Mouse (Mus musculus) CH12.LX (cell line): Measurements from ENCODE around the gene Mettl1. TPM values are rescaled to one million over a fixed set of nuclear protein-coding genes. Genes with fewer than 3 reads are reported as not detected.

Experiments
- DNase-seq: peaks from one replicate; pipeline ENCODE4 v3.0.0-alpha.2; 2013; ENCODE audit errors: extremely low read depth
- H3K27ac ChIP-seq: 2 replicates; pipeline ENCODE4 v1.5.1; 2012; ENCODE audit warnings: low read depth, mild to moderate bottlenecking, control low read depth, moderate library complexity; ENCODE audit not compliant: insufficient read depth
- H3K27me3 ChIP-seq: replicated peaks from 2 replicates; pipeline ENCODE3; 2012; ENCODE audit warnings: inconsistent platforms
- H3K36me3 ChIP-seq, 2 experiments: replicated peaks in 1 of 2; 2 replicates each; pipeline versions ENCODE3 to v1.6.1; 2012; ENCODE audit warnings: inconsistent platforms in 1 of 2, low read length in 1 of 2, mild to moderate bottlenecking in 1 of 2, mixed read lengths in 1 of 2, moderate library complexity in 1 of 2; ENCODE audit not compliant: control insufficient read depth in 1 of 2, insufficient read depth in 1 of 2
- H3K4me1 ChIP-seq, 2 experiments: 2 replicates each; pipeline ENCODE4 v1.6.1; 2012; ENCODE audit warnings: inconsistent platforms in 1 of 2, moderate library complexity in 1 of 2; ENCODE audit not compliant: insufficient read depth in 2 of 2, control insufficient read depth in 1 of 2
- H3K4me2 ChIP-seq: 2 replicates; pipeline ENCODE4 v1.6.1; 2012; ENCODE audit warnings: low read depth, mild to moderate bottlenecking, control low read depth; ENCODE audit not compliant: poor library complexity, insufficient read depth, severe bottlenecking
- H3K4me3 ChIP-seq, 3 experiments: fragments of 150-350 bp in 1 of 3; sonication (generic) in 1 of 3; replicated peaks in 1 of 3; 2 replicates each; pipeline versions ENCODE3 to v1.5.1; 2011 to 2012; ENCODE audit warnings: low read depth in 2 of 3, low read length in 2 of 3, mild to moderate bottlenecking in 2 of 3, moderate library complexity in 2 of 3, control low read depth in 1 of 3, improper control_type of control experiment in 1 of 3, inconsistent platforms in 1 of 3, mixed read lengths in 1 of 3; ENCODE audit not compliant: poor library complexity in 1 of 3
- H3K79me2 ChIP-seq: replicated peaks from 2 replicates; pipeline ENCODE4 v1.6.1; 2012; ENCODE audit warnings: mild to moderate bottlenecking, moderate library complexity; ENCODE audit not compliant: control insufficient read depth, poor library complexity, insufficient read depth, severe bottlenecking; ENCODE audit errors: extremely low read depth
- H3K9ac ChIP-seq: 2 replicates; pipeline ENCODE4 v1.6.1; 2012; ENCODE audit warnings: low read depth, mild to moderate bottlenecking, control low read depth, moderate library complexity; ENCODE audit not compliant: insufficient read depth
- H3K9me3 ChIP-seq: replicated peaks from 2 replicates; pipeline ENCODE3; 2012; ENCODE audit warnings: low read length, inconsistent platforms, mixed read lengths
- CHD2 ChIP-seq: IDR thresholded peaks from 2 replicates; pipeline ENCODE4 v1.6.1; 2011; ENCODE audit warnings: low read length, improper control_type of control experiment
- JUN ChIP-seq: IDR thresholded peaks from 2 replicates; pipeline ENCODE4 v1.6.1; 2011; ENCODE audit warnings: low read depth, mild to moderate bottlenecking, low read length, improper control_type of control experiment, moderate library complexity; ENCODE audit not compliant: insufficient read depth
- MAFK ChIP-seq: IDR thresholded peaks from 2 replicates; pipeline ENCODE4 v1.6.1; 2011; ENCODE audit warnings: low read length, improper control_type of control experiment; ENCODE audit not compliant: insufficient replicate concordance
- MAX ChIP-seq: IDR thresholded peaks from 2 replicates; pipeline ENCODE4 v1.6.1; 2011; ENCODE audit warnings: low read length, improper control_type of control experiment
- MXI1 ChIP-seq: IDR thresholded peaks from 2 replicates; pipeline ENCODE4 v1.6.1; 2011; ENCODE audit warnings: mild to moderate bottlenecking, low read depth, low read length, improper control_type of control experiment
- POLR2AphosphoS2 ChIP-seq: IDR thresholded peaks from 2 replicates; pipeline ENCODE4 v1.6.1; 2011; ENCODE audit warnings: low read depth, low read length, improper control_type of control experiment
- RAD21 ChIP-seq: IDR thresholded peaks from 2 replicates; pipeline ENCODE4 v1.6.1; 2011; ENCODE audit warnings: low read depth, mild to moderate bottlenecking, low read length, improper control_type of control experiment, moderate library complexity
- TCF12 ChIP-seq: IDR thresholded peaks from 2 replicates; pipeline ENCODE4 v1.6.1; 2014; ENCODE audit warnings: low read depth, mild to moderate bottlenecking, inconsistent platforms, low read length, improper control_type of control experiment
- ZNF384 ChIP-seq: IDR thresholded peaks from 2 replicates; pipeline ENCODE4 v1.6.1; 2012; ENCODE audit warnings: low read depth, low read length, improper control_type of control experiment, inconsistent platforms
- dilution Hi-C: fragments of 300-500 bp; cut with MboI; formaldehyde crosslinking; loops from 2 replicates; pipeline ENCODE4 v1.14.3; 2020; ENCODE audit warnings: low sequenced_read_pairs; ENCODE audit not compliant: extremely low pct_unique_long_range_greater_than_20kb, extremely low pct_ligation_motif_present
- in situ Hi-C: fragments of 300-500 bp; cut with MboI; formaldehyde crosslinking; loops from 3 replicates; pipeline ENCODE4 v1.14.3; 2019; ENCODE audit warnings: low sequenced_read_pairs, low pct_ligation_motif_present, low pct_unique_long_range_greater_than_20kb, mixed read lengths
- polyA plus RNA-seq: library from polyadenylated mRNA; unstranded; fragments of >175 nt; gene quantifications from 2 replicates; pipeline ENCODE4 v1.2.1, GENCODE M21; 2012; ENCODE audit warnings: low read depth; ENCODE audit not compliant: insufficient read length
- total RNA-seq, 2 experiments: library from RNA; depleted of rRNA; stranded (reverse); fragments of 300-350 nt in 1 of 2; fragments of >200 nt in 1 of 2; gene quantifications; 2 replicates each; pipeline ENCODE4 v1.2.3; 2012 to 2014

The Mettl1 gene
- total and polyA plus RNA-seq, 3 experiments, result 21.6 to 49.4 (median 28.4) TPM

- TF ChIP-seq ZNF384 (peak; percentile 83), MAX (peak; percentile 69), RAD21 (no peak), CHD2 (no peak)
Measured at GRCm38 (mm10) chr10:127042468-127043115, 1.4 kb downstream of the Mettl1 start (continued).

GRCm38 (mm10) chr10:127043187-127043586 is 2.0 kb downstream of the Mettl1 start:
- Histone ChIP-seq H3K27me3 (no peaks in the 10 kb centered on the region), H3K79me2 (peaks cover 5% of the 10 kb centered on the region; the same call in 1 of the 2 replicates), H3K4me3 (peak overlapping the region in 1 of 3 experiments; percentile 74), H3K9me3 (no peaks in the 10 kb centered on the region), H3K9ac (peak overlapping the region; percentile 45; the same call in 1 of the 2 replicates), H3K27ac (peak overlapping the region; percentile 11; the same call in 1 of the 2 replicates), H3K4me1 (peaks cover 14 to 39% of the 10 kb centered on the region in 2 experiments), H3K4me2 (peak overlapping the region; percentile 94; the same call in 1 of the 2 replicates), H3K36me3 (peaks cover 16 to 54% of the 10 kb centered on the region in 2 experiments)
- in situ Hi-C loops, result no loop called here
- TF ChIP-seq MXI1 (no peak), MAFK (peak; percentile 33; the same call in 1 of the 2 replicates), TCF12 (peak; percentile 2; the same call in 1 of the 2 replicates)
- dilution Hi-C loops, result no loop called here
- DNase-seq, result no peak

- no peak within 1 kb of the TSS for H3K9ac ChIP-seq
- H3K36me3 ChIP-seq, result peaks cover 16 to 53% of the 10 kb centered on the region in 2 experiments
- H3K9me3 ChIP-seq, result no peaks in the 10 kb centered on the region
- in situ Hi-C loops, result no loop called here
- TF ChIP-seq JUN (no peak), POLR2AphosphoS2 (0 out of 2 replicates have a peak, but pooled peaks have one; percentile 22)
- TF ChIP-seq, all 38 proteins: peak for 1
- H3K27me3 ChIP-seq, result no peaks in the 10 kb centered on the region
- H3K4me1 ChIP-seq, result peaks cover 6 to 18% of the 10 kb centered on the region in 2 experiments; a peak in 2 of 4 replicates
- dilution Hi-C loops, result no loop called here
- H3K4me2 ChIP-seq, result no peak within 1 kb of the TSS
- no peak within 1 kb of the TSS for H3K4me3 ChIP-seq
- H3K27ac ChIP-seq, result no peak within 1 kb of the TSS
- no peaks in the 10 kb centered on the region; the same call in 1 of the 2 replicates for H3K79me2 ChIP-seq
- no peak for DNase-seq
Measured at GRCm38 (mm10) chr10:127047954-127048353, 6.7 kb downstream of the Mettl1 start, which contains the start of gene Cyp27b1. TSS of gene Cyp27b1 (plus strand) at chr10:127048250.
